Mouse (Mus musculus): ENCODE results near the gene Tnfrsf17.

Gene Tnfrsf17

DNA sequence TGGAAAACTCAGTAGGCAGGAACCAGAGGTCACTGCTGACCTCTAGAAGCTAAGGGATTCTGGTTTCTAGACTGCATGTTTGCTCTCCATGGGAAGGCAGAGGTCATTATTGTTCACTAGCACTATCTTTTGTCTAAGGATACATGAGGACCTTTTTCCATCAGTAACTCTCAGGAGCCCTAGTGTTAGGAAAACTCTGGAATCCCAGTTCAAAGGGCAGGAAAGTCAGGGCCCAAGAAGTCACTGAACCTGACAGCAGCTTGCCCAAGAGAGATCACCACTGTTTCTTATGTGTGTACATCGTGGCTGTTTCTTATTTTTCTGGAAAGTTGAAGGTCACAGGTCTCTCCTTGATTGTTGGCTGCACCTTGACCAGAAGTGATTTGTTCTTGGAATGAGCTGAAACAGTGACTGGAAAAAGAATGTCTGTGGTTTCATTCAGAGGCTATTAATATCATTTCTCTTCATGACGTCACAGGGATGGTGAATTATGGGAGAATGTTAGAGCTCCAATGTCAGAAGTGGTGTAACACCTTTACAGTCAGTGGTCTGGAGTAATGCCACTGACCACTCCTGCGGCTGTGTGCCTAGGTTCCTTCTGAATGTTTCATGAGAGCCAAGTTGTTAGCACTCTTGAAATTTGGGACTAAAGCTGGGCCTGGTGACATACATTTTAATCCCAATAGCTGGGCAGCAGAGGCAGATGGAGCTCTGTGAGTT is 16.6 kb downstream of the Tnfrsf17 start:
- in situ Hi-C loops (cut with MboI, MseI): no loop called here

GRCm38 (mm10) chr16:11331030-11331429 is 17.4 kb downstream of the Tnfrsf17 start:
- in situ Hi-C loops (cut with MboI, MseI): no loop called here

- in situ Hi-C loops (cut with MboI, MseI): no loop called here
These were observed 29.7 kb downstream of the Tnfrsf17 start for GRCm38 (mm10) chr16:11343292-11343815.

- in situ Hi-C loops (cut with MboI, MseI): no loop called here
These were observed 38.3 kb downstream of the Tnfrsf17 start for GRCm38 (mm10) chr16:11351903-11352302.

DNA sequence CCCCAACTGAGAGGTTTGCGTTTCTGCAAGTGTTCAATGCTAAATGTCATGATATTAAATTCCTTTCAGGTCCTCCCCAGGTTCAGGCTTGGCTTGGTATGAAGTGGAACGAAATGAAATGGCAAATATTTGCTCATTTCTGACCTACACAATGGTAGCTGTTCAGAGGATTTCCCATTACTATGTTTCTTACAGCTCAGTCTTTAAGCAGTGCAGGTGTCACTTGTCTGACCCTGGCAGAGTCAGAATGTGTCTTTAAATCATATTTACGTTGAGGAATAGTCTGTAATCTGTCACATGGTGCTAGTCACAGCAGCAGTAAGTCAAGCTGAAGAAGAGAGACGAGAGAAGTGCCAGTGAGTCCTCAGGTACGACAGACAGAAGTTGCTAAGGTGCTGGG is 45.6 kb downstream of the Tnfrsf17 start:
- in situ Hi-C loops (cut with MboI, MseI): no loop called here

GRCm38 (mm10) chr16:11359919-11360318 is 46.3 kb downstream of the Tnfrsf17 start:
- in situ Hi-C loops (cut with MboI, MseI): loop anchor here in 1 of 2 experiments (5.0 kb wide), 1 partner anchor 33 kb away; no protein-coding TSS in a partner anchor

- in situ Hi-C loops (cut with MboI, MseI): loop anchor here in 1 of 2 experiments (5.0 kb wide), 1 partner anchor 33 kb away; no protein-coding TSS in a partner anchor
These were observed 47.0 kb downstream of the Tnfrsf17 start for GRCm38 (mm10) chr16:11360576-11360975.

DNA sequence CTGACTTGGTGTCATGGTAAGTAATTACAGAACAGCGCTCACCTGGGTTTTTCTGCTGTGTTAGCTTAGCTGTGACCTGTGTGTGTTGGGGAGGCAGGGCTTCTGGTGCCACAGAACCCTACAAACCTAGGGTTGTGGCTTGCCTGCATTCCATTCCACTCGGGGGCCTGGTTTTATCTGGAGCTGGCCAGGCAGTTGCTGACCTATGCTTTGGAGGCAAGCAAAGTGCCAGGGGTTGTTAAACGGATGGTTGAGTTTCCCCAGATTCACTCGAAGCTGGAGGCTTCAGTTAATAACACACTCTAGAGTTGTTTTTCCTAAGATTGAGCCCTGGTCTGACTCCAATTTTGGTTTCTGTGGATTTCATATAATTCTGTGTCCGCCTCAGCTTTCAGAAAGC is 52.0 kb downstream of the Tnfrsf17 start:
- in situ Hi-C loops (cut with MboI, MseI): no loop called here

- in situ Hi-C loops (cut with MboI, MseI): no loop called here
These were observed 53.2 kb downstream of the Tnfrsf17 start for GRCm38 (mm10) chr16:11366851-11367250.

DNA sequence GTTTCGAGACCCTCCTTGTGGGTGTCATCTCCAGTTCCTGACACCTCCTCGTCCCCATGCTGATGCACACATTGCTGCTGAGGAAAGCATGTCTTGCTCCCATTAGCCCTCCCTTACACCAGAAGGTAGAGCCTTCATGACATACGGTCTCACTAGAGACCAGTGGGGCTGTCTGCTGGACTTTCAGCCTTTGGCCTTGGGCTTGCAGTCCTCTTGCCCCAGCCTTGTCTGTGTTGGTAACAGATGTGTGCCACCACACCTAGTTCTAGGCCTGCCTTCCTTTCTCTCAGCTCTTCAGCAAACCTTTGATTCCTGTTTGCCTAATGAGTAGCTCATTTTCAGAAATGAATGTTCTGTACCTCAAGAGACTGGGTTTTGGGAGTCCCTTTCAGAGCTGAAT is 54.8 kb downstream of the Tnfrsf17 start:
- in situ Hi-C loops (cut with MboI, MseI): no loop called here

DNA sequence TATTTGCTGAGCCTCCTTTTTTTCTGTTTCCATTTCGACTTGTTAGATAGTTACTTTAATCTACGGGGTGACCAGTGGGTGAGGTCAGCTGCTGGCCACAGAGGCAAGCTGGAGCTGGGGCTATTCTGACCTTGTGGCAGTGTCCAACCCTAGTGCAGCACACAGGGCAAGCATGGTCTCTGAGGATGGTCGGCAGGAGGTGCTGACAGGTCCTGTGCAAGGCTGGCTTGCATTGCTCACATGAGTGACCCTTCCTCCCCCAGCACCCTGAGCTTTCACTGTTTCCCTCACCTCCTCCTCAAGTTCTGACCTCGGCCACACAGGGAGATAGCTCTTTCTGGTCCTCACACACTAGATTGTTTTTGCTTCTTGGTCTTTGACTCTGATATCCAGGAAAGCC is 55.5 kb downstream of the Tnfrsf17 start:
- in situ Hi-C loops (cut with MboI, MseI): no loop called here

DNA sequence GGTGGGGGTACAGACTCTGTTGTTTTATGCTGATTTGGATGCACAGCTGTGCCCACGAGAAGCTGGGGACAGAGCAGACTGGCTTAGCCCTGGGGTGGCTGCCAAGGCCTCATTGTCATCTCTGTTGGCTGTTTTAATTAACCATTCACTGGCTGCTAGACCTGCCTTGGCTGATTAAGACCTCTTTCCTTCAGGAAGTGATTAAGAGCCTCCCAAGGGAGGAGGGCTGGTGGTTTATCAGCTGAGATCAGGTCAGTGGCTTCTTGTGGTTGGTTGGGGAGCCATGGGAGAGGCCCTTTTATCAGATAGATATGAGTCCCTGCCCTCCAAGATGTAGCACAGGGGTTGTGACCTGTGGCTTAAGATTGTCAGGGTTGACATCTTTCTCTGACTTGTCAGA is 56.0 kb downstream of the Tnfrsf17 start:
- in situ Hi-C loops (cut with MboI, MseI): no loop called here

Measured in T-helper 17 cell (primary cell).